Mouse (Mus musculus): ENCODE measurements around the gene Hoxa9.

Gene Hoxa9

DNA sequence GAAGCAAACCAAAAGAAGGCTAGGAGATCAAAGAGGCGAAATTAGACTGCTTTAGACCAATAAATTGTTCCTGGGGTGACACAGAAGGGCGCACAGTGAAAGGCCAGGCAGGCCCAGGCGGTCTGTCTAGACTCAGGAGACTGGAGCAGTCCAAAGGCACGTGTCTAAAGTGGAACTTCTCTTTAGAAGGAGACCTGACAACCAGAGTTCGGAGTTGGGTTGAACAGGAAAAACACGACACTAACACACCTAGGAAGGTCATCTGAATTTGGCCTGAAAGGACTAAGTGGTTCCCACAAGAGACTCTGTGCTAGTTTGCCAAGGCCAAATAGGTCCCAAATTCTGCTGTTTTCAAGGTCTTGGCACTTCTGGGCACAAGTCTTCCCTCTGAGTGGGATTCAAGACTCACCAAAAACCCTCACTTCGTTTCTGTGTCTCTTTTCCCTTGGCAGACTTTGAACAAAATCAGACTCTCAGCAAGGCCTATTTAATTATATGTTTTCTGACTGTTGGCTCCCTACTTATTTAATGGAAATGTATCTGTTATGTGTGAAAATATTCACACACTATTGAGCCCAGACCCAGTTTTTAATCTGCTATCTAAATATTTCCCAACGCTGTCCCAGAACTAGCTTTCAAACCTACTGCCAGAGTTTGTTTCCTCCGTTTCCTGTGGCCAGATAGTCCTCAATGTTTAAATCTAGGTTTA, 11.5 kb downstream of the Hoxa9 start:
- in situ Hi-C loops (cut with MboI; ENCODE audit: low sequenced_read_pairs): loop anchor here (25.0 kb wide), 1 partner anchor 357 kb away; no protein-coding TSS in a partner anchor

DNA sequence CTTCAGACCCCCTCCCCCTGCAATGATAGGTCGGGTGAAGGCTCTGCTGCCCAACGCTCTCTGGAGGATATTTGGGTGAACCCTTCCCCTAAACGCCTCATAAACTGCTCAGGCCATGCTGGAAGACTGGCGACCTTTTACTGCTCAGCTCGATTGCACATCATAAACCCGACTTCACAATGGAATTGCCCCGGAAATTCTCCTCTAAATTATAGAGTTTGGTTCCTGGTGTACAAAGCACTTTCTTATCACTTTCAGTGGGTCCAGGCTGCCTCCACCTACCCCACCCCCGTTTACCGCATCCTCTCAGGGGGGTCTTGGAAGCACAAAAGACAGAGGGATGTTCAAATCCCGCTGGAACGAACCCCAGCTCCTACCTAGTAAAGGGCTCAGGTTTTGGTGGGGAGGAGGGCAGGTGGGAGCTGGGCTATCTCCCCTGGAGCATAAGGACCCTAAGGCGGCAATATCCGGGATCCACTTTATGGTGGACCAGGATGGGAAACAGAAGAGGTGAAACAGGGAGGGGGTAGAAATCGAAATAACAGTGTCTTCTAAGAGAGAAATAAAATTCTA, 12.2 kb downstream of the Hoxa9 start:
- in situ Hi-C loops (cut with MboI; ENCODE audit: low sequenced_read_pairs): loop anchor here (25.0 kb wide), 1 partner anchor 356 kb away; no protein-coding TSS in a partner anchor

DNA sequence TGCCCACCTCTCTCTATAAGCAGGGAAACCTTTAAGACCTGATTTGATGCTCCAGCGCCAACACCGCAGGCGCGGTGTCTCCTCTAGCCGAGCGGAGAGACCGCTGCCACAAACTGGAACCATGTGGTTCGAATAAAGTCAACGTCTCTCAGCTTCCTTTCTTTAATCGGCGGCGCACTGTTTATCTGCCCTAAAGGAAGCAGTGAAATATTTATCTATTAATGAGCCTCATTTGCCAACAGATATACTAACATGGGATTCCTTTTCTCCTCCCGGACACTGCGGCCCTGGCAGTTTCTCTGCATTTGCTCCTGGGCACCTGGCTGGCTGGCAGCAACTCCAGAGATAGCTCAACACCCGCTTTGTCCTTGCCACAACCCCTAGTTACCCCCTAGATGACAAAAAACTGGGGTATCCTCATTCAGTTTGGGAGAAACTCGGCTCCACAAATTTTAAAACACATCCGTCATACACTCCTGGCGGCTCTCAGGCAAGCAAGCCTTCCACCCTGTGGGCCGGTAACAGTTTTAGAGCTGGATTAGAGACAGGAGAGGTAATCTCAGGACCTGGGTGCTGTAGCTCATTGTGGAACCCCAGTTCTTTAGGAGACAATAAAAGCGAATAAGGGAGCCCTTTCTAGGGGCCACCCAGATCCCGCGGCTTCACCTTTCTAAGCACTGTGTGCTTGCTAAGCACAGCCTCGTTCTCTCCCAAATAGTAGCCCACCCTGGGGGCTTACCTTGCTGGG, 12.8 kb downstream of the Hoxa9 start:
- in situ Hi-C loops (cut with MboI; ENCODE audit: low sequenced_read_pairs): loop anchor here (25.0 kb wide), 1 partner anchor 356 kb away; no protein-coding TSS in a partner anchor

DNA sequence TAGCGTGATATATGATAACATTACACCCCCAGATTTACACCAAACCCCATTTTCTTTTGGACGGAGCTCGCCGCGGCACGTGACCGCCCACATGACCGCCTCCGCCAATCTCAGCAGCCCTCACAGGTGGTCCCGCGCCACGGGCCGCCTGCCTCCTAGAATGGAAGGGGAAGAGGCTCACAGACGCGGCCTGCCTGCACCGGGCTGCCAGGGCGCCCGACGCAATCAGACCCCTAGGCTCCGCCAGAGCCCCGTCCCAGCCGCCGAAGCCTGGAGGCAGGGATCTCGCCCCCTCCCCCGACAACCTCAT, 13.5 kb downstream of the Hoxa9 start:
- in situ Hi-C loops (cut with MboI; ENCODE audit: low sequenced_read_pairs): loop anchor here (25.0 kb wide), 1 partner anchor 355 kb away; no protein-coding TSS in a partner anchor

DNA sequence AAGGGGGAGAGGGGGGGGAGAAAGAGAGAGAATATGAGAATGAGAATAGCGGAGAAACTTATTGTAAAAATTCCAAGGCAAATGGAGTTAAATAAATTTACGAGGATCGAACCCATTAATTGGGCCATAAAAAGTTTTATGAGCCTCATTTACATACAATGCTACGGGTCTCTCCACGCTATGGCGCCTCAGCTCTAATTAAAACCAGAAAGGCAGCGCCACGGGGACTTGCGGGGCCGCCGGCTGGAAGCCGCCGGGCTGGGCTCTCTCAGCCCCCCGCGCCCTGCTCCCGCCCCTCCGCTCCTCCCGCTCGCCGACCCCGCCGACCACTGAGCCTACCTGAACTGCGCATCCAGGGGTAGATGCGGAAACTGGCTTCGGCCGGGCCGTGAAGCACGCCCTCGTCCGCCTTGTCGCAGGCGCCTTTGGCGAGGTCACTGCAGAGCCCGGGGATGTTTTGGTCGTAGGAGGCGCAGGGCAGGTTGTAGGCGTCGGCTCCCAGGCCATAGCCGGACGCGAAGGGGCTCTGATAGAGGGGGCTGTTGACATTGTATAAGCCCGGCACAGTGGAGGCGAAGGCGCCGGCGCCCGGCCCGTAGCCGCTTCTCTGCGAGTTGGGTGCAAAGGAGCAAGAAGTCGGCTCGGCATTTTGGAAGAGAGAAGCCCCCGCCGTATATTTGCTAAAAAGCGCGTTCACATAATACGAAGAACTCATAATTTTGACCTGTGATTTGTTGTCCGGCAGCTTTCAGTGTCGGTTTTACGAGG, 14.0 kb downstream of the Hoxa9 start:
- in situ Hi-C loops (cut with MboI; ENCODE audit: low sequenced_read_pairs): loop anchor here (25.0 kb wide), 1 partner anchor 355 kb away; no protein-coding TSS in a partner anchor

DNA sequence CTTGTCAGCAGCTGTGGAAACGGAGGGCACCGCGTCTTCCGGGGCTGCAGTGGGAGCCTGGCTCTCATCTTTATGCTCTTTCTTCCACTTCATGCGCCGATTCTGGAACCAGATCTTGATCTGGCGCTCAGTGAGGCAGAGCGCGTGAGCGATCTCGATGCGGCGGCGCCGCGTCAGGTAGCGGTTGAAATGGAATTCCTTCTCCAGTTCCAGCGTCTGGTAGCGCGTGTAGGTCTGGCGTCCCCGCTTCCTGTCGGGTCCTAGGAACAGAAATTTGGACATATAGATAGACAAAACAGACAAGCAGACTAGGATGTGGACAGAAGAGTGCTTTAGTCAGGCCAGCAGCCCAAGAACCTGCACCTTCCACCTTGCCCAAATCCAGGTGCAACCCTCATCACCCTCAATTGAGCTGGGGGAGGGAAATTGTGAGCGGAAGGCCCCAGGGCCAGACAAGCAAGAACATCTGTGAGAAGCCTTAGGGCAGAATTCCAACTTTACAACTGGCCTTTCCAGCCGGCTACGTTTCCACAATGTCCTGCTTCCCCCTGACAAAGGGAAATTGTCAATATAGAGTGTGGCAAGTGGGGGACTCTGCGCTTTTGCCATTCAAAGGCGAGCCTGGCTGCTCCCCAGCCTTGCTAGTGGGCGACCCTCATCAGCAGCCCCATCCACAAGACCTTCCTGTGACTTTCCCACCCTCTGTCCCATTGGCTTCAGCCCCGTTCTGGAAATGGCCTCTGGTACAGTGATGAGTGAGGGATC, 14.9 kb downstream of the Hoxa9 start:
- in situ Hi-C loops (cut with MboI; ENCODE audit: low sequenced_read_pairs): loop anchor here (25.0 kb wide), 1 partner anchor 354 kb away; no protein-coding TSS in a partner anchor

DNA sequence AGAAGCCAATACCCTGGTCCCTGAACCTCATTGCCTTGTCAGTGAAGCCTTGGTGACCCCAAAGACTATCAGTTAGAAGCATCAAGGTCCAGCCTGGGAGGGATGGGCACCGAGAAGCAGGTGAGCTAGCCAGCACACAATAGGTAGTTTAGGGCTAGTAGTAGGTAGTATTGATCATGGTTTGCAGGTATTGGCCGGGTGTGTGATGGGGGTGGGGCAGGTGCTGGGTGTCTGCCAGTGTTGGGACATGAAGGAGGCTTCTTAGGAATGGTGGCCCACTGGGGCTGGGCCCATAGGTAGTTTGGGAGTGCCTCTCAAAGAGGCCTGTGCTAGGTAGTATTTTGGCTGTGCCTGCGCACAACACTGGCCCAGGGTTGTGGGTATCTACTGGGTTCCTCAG, 15.8 kb downstream of the Hoxa9 start:
- in situ Hi-C loops (cut with MboI; ENCODE audit: low sequenced_read_pairs): loop anchor here (25.0 kb wide), 1 partner anchor 353 kb away; no protein-coding TSS in a partner anchor

DNA sequence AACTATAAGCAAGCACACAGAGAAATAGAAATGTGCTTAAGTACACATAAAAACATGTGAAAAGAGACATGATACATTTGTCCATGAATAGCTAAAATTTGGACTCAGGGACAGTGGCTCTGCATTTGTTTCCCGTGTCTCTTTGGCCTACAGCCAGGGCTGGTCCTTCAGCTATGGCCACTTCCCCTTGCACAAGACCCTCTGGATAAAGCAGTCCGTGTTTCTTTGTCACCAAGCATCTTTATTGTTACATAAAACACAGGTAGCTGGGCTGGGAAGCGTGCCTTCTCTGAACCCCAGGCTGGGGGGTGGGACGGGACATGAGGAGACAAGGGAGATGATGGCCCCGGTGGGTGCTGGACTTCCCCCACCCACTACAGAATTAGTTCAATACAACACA, 16.6 kb downstream of the Hoxa9 start:
- in situ Hi-C loops (cut with MboI; ENCODE audit: low sequenced_read_pairs): loop anchor here (25.0 kb wide), 1 partner anchor 352 kb away; no protein-coding TSS in a partner anchor

DNA sequence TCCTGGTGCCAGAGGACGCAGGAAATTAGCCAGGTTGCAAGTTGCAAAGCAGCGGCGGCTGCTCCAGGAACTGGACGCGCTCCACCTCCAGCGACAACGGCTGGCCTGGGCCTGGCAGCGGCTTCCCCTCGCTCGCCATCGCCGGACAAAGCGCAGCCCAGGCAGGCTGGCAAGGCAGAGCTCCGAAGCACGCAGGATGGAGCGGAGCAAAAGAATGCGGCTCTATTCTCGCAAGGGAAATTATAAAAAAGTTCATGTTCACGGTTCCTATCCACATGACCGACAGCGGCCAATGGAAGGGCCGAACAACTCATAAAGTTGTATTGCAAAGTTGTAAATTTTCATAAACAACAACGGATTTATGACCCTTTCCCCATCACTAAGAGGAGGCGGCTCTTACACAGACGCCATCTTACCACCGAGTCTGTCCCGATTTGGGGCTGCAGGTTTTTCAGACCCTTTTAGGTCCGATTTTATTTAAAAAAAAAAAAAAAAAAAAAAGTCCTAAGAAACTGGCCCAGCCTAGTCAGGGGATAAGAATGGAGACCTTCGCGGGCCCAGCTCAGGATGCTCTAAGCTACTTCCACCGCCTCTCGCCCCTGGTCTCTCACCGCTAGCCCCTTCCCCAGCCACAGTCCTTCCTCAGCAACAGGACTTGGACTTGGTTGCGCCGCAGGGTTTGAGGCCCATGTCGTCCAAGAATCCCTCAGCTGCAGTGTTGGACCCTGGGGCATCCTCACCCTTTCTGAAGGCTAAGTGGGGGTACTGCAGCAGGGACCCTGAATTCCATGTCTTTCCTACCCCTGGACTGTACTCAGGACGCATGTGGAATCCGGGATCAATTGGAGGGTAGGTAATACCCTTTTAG, 17.5 kb downstream of the Hoxa9 start, which contains the start of the genes Hoxa3 and Gm28308:
Hoxa3 (minus strand) TSS at position 218 of the 868 bp plus-strand sequence.
Gm28308 (minus strand) TSS at position 221 of the 868 bp plus-strand sequence.
- in situ Hi-C loops (cut with MboI; ENCODE audit: low sequenced_read_pairs): loop anchor here (25.0 kb wide), 1 partner anchor 351 kb away; no protein-coding TSS in a partner anchor

DNA sequence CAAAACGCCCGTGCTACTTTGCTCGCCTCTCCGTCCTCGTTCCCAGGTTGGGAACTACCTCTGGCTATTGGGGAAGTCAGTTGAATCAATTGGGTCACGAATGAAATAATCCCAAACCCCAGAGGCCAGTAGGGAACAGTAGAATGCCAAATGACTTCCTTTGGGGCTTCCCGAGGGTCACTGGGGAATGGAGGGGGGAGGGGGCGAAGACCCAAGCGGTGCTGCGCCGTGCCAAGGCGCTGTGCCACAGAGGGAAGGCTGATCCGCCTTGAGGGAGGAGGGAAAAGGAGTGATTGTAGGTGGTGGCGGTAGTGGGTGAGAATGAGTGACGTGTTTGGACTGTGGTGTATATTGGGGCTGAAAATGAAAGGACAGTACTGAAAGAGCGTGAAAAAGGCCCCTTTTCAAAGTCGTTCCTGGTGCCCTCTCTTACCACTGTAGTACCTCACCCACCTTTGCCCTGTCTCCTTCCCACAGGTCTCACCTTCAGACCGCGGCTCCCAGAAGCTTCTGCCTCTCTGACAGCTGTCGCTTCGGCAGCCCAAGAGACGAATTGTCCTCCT, 18.3 kb downstream of the Hoxa9 start:
- in situ Hi-C loops (cut with MboI; ENCODE audit: low sequenced_read_pairs): loop anchor here (25.0 kb wide), 1 partner anchor 350 kb away; no protein-coding TSS in a partner anchor

DNA sequence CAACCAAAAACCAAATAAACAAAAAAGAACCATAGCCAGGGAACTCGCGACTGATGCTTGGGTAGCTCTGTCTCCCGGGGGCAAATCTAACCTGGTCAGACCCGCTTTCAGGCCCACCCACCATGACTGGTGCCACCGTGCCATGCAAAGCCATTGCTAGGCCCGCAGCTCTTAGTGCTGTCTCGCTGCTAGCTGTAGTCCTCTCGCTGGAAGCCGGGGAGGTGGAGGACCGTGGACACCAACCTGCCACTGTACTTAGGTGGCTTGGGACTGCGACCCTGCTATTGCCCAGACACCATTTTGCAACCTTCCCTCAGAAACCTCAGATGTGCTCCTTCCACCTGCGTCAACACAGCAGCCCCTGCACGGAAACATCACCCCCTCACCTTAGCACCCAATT, 18.9 kb downstream of the Hoxa9 start:
- in situ Hi-C loops (cut with MboI; ENCODE audit: low sequenced_read_pairs): loop anchor here (25.0 kb wide), 1 partner anchor 350 kb away; no protein-coding TSS in a partner anchor

DNA sequence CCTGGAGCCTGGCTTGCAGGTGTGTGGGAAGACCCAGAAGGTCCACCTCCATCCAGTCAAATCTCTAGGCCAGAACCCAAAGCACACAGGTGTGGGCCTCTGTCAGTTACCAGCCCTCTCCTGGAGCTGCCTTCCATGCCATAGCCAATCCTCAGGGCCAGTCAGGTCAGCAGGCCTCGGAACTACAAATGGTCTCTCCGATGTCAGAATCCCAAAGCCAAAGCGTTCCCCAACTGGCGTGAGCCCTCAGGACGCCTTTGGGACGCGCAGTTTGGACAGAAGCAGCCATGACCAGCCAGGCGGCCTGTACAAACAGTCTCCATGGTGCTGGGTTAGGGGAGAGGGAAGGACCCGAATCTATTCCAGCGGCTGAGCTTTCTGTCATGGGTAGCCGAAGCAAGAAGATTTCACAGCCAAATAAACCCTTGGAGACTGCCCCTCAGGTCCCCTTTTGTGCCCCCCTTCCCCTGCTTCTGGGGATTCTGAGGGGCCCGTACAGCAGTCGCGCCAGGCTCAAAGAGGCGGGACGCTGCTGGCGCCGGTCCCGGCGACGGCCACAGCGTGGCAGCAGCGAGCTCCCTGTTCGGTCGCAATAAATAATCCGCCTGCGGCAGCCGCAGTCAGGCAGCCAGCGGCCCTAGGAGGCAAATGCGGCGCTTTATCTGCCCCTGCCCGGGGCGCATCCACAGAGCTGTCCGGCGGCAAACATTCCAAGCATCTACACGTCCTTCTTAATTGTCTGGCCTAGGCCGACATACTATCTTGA, 19.5 kb downstream of the Hoxa9 start:
- in situ Hi-C loops (cut with MboI; ENCODE audit: low sequenced_read_pairs): loop anchor here (25.0 kb wide), 1 partner anchor 349 kb away; no protein-coding TSS in a partner anchor

DNA sequence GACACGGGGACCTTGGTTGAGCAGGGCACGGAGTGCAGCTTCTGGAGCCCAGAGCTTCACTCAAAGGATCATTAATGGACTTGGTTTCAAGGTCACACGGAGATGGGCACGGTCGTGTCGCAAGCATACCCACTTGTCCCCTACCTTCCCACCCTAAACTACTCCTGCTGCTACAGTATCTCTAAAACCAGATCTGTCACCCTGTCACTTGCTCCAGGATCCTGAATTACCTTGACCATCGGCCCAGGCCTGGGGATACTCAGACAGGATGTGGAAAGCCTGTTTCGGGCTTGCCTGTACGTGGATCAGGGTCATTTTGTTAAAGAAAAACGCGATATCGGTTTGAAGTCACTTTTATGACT, 21.2 kb downstream of the Hoxa9 start:
- in situ Hi-C loops (cut with MboI; ENCODE audit: low sequenced_read_pairs): loop anchor here (25.0 kb wide), 1 partner anchor 347 kb away; no protein-coding TSS in a partner anchor

DNA sequence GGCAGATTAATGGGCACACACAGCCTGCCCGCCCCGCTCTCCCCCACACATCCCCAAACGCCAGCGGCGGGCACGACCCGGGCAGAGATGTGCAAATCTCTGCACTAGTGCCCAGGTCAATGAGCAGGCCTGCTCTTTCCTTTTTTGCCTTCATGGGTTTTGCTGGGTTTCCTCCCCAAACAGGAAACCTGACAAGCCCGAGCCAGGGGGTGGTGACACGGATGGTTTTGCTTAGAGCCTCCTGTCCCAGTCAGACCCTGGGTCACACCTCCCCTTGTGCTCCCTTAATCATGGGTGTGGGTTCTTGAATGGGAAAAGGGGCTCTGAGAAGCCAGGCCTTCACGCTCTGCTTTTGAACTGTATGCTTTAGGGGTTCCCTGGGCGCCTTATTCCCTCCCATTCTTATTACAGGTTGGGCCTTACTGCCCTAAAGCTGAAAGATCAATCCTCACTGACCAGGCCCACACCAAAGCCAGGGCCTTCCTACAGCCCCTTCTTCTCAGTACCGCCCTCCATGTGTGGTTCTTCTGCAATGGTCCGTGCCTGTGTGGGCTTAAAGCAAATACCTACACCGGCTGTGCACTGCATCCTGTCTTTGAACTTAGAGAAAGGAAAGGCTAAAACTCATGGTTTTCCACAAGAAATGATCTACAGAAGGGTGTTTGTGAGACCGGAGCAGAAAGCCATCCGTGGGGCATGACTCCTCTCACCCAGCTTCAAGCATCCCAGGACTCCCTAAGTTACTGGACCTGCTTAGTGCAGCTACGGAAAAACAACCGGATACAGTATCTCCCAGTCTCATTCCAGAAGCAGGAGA, 21.8 kb downstream of the Hoxa9 start:
- in situ Hi-C loops (cut with MboI; ENCODE audit: low sequenced_read_pairs): loop anchor here (25.0 kb wide), 1 partner anchor 347 kb away; no protein-coding TSS in a partner anchor

DNA sequence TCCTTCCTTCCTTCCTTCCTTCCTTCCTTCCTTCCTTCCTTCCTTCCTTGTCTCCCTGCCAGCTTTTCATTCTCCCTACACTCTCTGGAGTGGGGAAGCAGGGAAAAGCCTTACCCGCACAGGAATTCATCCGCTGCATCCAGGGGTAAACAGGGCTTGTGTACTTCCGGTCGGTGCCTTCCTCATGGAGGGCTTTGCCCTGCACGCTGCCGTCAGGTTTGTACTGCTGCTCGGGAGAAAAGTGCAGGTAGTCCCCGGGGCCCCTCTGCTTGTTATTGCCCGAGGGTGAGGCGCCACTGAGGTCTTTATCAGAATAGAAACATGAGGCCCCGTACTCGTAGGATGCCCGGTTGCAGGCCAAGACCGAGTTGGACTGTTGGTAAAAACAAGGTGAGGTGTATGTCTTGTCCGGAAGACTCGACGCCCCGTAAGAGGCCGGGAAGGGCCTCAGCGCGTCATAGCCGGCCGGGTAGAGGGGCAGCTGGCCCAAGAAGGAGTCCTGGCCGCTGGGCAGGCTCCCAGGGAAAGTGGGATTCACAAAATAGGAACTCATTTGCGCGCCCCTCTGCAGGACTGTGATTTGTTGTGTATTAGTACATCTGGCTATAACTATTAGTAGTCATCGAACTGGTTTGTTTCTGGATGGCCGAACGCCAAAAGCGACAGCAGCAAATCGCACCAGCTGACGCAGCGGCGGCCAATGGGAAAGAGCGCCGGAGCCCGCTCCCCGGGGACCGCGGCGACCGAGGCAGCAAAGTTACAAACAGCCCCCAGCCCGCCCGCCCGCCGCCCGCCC, 22.6 kb downstream of the Hoxa9 start, which contains the start of gene Hoxa6:
Hoxa6 (minus strand) TSS at position 651 of the 796 bp plus-strand sequence.
- in situ Hi-C loops (cut with MboI; ENCODE audit: low sequenced_read_pairs): loop anchor here (25.0 kb wide), 1 partner anchor 346 kb away; no protein-coding TSS in a partner anchor

DNA sequence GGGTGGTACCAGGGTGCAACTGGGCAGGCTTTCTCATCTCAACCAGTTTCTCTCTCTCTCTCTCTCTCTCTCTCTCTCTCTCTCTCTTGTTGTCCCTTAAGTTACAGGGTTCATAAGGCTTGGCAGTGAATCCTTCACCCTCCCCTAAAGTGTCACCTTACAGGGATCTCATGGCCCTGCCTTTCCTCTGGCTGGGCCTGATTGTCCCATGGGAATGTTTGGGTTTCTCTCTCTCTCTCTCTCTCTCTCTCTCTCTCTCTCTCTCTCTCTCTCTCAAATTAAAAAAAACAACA, 23.3 kb downstream of the Hoxa9 start:
- in situ Hi-C loops (cut with MboI; ENCODE audit: low sequenced_read_pairs): loop anchor here (25.0 kb wide), 1 partner anchor 345 kb away; no protein-coding TSS in a partner anchor
